Mouse (Mus musculus) T-cell, adult 2 months (primary cell): ENCODE results near the gene Gm13276.
"Not testable (repeated sequence)": the region's sequence is repeated elsewhere in the genome, so short reads cannot be mapped to it uniquely, and the experiment has no call there.

Experiments used
- DNase-seq: peaks from one replicate; pipeline ENCODE4 v3.0.0; 2022; ENCODE audit warnings: low spot score

Gene Gm13276

DNA sequence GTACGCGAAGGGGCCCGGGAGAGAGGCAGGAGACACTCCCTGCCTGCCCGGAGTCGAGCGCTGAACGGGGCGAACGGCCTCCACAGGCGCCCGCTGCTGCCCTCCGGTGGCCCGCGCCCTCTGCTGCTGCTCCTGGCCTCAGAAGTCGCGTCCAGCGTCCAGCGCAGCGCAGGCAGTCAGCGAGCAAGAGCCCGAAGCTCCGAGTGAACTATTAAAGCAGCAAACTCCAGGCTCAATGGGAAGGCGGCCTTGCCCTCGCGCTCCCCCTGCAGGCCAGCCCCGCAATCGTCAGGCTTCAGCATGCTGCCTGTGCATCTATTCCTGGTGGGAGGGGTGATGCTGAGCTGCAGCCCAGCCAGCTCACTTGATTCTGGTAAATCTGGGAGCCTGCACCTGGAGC, at the start of gene Gm13276:
Gm13276 (plus strand) TSS at position 301 of the 400 bp plus-strand sequence.
- not testable (repeated sequence) for DNase-seq

DNA sequence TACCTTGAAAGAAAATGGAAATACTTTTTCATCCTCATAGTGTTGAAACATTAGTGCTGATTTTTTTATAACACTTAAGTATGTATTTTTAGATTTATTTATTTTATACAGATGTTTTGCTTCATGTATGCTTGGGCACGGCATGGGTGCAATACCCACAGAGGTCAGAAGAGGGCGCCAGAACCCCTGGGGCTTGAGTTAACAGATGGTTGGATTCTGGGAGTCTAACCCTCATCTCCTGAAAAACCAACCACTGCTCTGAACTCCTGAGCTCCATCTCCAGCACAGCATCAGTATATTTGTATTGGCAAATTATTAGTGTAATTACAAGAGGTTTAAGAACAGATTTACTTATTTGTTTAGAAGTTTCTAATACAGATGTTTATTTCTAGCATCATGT, 47.0 kb upstream of the Gm13276 start:
- peak; percentile 66 for DNase-seq

DNA sequence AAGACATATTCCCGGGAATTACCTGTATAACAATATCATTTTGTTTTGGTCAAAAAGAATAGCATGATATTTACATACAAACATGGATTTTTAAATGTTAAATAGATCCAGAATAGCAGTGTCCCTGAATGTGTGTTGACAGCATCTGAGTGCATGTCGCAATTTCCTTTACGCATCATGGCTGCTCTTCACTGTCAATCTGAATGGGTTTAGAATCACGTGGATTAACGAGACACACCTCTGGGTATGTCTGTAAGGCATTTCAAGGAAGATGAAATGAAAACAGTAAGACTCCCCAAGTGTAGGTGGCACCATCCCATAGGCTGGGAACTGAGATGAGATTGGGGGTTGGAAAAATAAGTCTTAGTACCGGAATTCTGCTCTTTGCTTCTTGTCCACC, 46.5 kb upstream of the Gm13276 start:
- no peak for DNase-seq

DNA sequence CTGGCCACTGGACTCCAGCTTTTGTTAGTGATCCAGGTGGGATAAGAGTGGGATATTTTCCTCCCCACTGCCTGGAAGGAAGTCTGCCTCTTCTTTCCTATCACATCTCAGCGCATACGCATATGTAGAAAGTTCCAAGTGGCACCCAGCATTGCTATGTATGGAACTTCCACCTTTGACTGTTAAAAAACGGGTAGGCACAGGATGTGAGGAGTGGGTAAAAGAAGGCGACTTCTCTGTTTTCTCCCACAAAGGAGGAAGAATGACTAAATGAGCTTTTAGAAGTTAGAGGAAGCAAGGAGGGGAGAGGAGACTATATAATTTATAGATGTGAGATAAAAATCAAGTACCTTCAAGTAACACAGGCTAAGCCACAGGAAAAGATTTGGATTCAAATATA, 44.1 kb upstream of the Gm13276 start:
- no peak for DNase-seq

DNA sequence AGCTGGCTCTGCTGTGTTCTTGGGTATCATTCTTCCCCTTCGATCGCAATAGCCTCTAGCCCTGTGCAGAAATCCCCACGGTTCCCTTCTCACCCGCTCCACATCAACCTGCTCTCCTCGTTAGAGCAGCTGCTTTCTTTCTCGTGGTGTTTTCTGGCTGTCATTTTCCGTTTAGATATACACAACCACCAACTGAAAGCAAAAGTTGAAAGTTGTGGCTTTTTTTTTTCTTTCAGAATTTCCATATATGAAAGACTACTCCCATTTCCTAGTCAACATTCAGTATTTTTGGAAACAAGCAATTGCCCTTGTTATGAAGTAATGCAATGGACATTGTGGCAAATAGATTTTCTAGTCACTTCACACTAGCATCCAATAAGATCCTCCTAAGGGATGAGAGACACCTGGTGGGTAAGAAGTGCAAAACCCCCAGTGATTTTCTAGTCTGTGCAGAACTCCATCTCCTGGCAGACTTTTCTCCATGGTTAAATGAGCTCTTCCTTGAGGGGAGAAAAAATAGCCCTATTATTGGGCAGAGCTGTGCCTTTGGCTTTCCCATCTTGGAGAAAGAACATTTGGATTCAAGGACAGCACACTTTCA, 42.6 kb upstream of the Gm13276 start:
- no peak for DNase-seq

DNA sequence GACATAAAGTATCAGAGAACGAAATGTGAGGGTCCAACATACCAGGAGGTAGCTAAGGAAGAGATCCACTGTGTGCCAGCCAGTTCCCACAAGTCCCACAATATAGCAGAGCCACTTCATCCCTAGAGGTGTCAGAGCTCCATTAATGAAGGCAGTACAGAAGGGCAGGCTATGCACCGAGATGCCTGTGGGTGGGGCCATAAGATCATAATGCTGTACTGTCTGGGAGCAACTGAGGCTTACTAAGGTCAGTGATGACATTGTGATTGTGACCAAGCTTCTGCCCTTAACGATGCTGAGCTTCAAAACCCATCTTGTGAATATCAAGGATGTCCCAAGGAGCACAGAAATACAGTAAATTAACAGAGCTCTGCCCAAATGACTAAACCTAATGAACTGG, 41.3 kb upstream of the Gm13276 start:
- DNase-seq: no peak

DNA sequence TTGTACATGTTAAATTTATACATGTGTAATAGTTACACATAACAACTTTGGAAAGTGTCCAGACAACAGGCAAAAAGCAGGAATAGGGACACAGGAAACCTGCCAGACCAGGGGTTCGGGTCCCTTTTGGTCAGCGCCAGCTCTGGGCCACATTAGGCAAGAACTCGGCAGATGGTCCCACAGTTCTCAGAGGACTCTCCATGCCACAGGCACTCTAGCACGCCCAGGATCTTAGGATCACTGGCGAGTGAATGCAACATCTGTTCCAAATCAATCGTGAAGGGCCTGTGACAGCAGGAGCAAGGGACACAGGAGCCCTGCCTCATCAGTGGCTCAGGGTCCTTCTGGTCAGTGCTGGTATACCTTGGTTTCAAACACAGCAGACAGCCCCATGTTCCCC, 35.6 kb upstream of the Gm13276 start:
- no peak for DNase-seq

DNA sequence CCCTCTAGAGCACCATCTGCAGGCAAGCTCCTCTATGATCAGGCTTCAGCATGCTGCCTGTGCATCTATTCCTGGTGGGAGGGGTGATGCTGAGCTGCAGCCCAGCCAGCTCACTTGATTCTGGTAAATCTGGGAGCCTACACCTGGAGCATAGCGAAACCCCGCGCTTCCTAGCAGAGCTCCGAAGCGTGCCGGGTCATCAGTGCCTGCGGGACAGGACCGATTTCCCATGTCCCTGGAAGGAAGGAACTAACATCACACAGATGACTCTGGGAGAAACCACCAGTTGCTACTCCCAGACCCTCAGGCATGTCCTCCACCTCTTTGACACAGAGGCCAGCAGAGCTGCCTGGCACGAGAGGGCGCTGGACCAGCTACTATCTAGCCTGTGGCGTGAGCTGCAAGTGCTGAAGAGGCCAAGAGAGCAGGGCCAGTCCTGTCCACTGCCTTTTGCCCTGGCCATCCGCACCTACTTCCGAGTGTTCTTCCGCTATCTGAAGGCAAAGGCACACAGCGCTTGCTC, 30.6 kb upstream of the Gm13276 start, which contains the start of gene Gm13271:
Gm13271 (plus strand) TSS at position 51 of the 523 bp plus-strand sequence.
- peak; percentile 56 for DNase-seq

DNA sequence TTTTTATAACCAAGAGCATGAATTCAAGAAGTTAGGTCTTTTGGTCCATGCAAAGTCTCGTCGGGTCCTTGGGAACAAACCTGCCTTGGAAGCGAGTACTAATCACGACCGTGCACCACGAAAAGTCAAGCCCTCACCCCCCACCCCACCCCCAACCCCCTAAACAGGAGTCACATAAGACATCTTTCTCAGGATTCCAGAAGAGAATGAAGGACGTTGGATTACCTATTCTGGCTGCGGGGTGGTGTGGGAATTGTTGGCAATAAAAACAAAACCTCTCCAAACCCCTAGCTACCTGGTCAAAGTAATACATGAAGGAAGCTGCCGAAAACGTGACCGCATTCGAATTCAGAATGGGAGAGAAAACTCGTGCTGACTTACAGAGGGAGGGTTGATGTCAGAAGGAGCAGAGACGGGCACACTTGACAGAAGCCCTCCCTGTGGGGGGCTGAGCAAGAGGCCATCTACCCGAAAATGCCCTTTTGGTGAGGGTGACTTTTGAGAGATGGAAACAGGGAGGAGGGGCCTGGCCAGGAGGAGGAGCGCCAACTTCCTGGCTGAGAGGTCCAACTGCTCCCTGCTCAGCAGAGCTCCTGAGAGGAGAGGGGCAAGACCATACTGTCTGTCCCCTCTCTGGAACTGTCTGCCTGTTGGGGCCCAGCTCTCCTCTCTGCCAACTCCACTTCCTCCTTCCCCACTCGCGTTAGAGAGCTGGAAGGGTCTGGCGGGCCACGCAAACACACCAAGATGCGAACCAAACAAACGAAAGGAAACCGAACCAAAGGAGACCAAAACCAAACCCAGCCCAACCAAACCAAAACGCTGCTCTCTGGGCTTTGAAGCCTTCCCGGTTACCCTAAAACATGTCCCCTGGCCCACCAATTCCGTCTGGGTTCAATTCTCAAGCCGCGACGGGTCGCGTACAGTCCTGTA, 28.7 kb upstream of the Gm13276 start:
- not testable (repeated sequence) for DNase-seq

DNA sequence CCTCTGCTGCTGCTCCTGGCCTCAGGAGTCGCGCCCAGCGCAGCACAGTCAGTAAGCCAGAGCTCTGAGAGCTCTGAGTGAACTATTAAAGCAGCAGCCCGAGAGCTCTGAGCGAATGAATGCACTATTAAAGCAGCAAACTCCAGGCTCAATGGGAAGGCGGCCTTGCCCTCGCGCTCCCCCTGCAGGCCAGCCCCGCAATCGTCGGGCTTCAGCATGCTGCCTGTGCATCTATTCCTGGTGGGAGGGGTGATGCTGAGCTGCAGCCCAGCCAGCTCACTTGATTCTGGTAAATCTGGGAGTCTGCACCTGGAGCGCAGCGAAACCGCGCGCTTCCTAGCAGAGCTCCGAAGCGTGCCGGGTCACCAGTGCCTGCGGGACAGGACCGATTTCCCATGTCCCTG, 27.9 kb upstream of the Gm13276 start:
- peak; percentile 88 for DNase-seq

DNA sequence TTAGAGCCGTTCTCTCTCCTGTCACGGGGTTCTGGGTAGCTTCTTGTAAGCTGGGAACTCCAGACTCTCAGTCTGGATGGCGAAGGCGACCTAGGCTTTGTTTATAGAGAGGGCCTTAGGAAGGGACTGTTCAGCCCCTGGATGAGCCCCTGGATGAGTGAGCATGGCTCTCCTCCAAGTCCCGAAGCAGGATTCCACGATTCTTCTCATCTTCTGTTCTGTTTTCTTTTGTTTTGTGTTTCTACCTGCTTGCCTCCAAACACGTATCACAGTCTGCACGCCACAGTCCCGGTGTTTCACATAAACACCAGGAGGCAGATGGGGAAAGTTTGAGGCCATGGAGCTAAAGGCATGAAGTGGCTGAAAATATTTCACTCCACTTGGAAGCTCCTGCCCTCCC, 26.8 kb upstream of the Gm13276 start:
- not testable (repeated sequence) for DNase-seq

DNA sequence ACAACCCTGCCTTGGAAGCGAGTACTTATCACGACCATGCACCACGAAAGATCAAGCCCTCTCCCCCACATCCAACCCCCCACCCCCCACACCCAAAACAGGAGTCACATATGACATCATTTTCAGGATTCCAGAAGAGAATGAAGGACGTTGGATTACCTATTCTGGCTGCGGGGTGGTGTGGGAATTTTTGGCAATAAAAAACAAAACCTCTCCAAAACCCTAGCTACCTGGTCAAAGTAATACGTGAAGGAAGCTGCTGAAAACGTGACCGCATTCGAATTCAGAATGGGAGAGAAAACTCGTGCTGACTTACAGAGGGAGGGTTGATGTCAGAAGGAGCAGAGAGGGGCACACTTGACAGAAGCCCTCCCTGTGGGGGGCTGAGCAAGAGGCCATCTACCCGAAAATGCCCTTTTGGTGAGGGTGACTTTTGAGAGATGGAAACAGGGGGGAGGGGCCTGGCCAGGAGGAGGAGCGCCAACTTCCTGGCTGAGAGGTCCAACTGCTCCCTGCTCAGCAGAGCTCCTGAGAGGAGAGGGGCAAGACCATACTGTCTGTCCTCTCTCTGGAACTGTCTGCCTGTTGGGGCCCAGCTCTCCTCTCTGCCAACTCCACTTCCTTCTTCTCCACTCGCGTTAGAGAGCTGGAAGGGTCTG, 25.8 kb upstream of the Gm13276 start, which contains the start of gene Gm13283:
Gm13283 (plus strand) TSS at position 510 of the 659 bp plus-strand sequence.
- DNase-seq: peak; percentile 21

DNA sequence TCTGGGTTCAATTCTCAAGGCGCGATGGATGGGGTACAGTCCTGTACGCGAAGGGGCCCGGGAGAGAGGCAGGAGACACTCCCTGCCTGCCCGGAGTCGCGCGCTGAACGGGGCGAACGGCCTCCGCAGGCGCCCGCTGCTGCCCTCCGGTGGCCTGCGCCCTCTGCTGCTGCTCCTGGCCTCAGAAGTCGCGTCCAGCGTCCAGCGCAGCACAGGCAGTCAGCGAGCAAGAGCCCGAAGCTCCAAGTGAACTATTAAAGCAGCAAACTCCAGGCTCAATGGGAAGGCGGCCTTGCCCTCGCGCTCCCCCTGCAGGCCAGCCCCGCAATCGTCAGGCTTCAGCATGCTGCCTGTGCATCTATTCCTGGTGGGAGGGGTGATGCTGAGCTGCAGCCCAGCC, 25.1 kb upstream of the Gm13276 start:
- DNase-seq: peak; percentile 55

DNA sequence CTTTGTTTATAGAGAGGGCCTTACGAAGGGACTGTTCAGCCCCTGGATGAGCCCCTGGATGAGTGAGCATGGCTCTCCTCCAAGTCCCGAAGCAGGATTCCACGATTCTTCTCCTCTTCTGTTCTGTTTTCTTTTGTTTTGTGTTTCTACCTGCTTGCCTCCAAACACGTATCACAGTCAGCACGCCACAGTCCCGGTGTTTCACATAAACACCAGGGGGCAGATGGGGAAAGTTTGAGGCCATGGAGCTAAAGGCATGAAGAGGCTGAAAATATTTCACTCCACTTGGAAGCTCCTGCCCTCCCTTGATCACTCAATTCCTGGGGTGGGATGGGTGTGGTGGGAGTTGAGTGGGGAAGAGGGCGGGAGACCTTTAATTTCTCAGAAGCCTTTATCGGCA, 23.7 kb upstream of the Gm13276 start:
- DNase-seq: peak; percentile 75

DNA sequence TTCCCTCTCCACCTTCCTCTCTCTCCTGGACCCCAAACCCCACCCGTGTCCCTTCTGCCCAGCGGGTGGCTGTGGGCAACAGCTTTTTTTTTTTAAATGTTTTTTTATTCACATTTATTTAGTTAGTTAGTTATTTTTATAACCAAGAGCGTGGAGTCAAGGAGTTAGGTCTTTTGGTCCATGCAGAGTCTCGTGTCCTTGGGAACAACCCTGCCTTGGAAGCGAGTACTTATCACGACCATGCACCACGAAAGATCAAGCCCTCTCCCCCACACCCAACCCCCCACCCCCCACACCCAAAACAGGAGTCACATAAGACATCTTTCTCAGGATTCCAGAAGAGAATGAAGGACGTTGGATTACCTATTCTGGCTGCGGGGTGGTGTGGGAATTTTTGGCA, 23.2 kb upstream of the Gm13276 start:
- DNase-seq: not testable (repeated sequence)

DNA sequence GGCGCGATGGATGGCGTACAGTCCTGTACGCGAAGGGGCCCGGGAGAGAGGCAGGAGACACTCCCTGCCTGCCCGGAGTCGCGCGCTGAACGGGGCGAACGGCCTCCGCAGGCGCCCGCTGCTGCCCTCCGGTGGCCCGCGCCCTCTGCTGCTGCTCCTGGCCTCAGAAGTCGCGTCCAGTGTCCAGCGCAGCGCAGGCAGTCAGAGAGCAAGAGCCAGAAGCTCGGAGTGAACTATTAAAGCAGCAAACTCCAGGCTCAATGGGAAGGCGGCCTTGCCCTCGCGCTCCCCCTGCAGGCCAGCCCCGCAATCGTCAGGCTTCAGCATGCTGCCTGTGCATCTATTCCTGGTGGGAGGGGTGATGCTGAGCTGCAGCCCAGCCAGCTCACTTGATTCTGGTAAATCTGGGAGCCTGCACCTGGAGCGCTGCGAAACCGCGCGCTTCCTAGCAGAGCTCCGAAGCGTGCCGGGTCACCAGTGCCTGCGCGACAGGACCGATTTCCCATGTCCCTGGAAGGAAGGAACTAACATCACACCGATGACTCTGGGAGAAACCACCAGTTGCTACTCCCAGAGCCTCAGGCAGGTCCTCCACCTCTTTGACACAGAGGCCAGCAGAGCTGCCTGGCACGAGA, 22.0 kb upstream of the Gm13276 start:
- peak; percentile 30 for DNase-seq

DNA sequence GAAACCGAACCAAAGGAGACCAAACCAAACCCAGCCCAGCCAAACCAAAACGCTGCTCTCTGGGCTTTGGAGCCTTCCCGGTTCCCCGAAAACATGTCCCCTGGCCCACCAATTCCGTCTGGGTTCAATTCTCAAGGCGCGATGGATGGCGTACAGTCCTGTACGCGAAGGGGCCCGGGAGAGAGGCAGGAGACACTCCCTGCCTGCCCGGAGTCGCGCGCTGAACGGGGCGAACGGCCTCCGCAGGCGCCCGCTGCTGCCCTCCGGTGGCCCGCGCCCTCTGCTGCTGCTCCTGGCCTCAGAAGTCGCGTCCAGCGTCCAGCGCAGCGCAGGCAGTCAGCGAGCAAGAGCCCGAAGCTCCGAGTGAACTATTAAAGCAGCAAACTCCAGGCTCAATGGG, 12.0 kb upstream of the Gm13276 start, which contains the start of gene Gm13290:
Gm13290 (plus strand) TSS at position 301 of the 400 bp plus-strand sequence.
- not testable (repeated sequence) for DNase-seq

DNA sequence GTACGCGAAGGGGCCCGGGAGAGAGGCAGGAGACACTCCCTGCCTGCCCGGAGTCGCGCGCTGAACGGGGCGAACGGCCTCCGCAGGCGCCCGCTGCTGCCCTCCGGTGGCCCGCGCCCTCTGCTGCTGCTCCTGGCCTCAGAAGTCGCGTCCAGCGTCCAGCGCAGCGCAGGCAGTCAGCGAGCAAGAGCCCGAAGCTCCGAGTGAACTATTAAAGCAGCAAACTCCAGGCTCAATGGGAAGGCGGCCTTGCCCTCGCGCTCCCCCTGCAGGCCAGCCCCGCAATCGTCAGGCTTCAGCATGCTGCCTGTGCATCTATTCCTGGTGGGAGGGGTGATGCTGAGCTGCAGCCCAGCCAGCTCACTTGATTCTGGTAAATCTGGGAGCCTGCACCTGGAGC, 8.9 kb upstream of the Gm13276 start, which contains the start of gene Gm13289:
Gm13289 (plus strand) TSS at position 301 of the 400 bp plus-strand sequence.
- not testable (repeated sequence) for DNase-seq

DNA sequence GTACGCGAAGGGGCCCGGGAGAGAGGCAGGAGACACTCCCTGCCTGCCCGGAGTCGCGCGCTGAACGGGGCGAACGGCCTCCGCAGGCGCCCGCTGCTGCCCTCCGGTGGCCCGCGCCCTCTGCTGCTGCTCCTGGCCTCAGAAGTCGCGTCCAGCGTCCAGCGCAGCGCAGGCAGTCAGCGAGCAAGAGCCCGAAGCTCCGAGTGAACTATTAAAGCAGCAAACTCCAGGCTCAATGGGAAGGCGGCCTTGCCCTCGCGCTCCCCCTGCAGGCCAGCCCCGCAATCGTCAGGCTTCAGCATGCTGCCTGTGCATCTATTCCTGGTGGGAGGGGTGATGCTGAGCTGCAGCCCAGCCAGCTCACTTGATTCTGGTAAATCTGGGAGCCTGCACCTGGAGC, 6.0 kb upstream of the Gm13276 start, which contains the start of gene Gm13272:
Gm13272 (plus strand) TSS at position 301 of the 400 bp plus-strand sequence.
- DNase-seq: not testable (repeated sequence)

DNA sequence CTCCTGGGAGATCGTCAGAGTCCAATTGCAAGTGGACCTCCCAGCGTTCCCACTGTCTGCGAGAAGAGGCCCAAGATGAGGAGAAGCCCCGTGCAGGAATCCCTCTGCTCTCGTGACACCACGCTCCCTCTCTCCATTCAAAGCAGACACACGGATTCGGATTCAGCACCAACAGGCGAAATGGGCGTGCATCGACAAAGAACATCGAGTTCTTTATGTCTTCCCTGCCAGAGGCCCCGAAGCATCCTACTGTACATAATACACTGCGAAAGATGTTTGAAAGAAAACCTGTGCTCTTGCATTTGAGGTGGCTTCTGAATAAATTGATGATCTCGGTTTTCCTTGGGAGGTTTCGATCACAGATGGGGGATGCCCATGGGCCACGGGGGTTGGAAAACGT, 5.2 kb upstream of the Gm13276 start:
- not testable (repeated sequence) for DNase-seq

DNA sequence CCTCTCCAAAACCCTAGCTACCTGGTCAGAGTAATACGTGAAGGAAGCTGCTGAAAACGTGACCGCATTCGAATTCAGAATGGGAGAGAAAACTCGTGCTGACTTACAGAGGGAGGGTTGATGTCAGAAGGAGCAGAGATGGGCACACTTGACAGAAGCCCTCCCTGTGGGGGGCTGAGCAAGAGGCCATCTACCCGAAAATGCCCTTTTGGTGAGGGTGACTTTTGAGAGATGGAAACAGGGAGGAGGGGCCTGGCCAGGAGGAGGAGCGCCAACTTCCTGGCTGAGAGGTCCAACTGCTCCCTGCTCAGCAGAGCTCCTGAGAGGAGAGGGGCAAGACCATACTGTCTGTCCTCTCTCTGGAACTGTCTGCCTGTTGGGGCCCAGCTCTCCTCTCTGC, 3.7 kb upstream of the Gm13276 start, which contains the start of gene Ifnz:
Ifnz (plus strand) TSS at position 301 of the 400 bp plus-strand sequence.
- DNase-seq: not testable (repeated sequence)
